Mouse (Mus musculus) spleen, adult 2 months (tissue): Measurements from ENCODE around the gene Nacc1.

ENCODE experiments used
- CTCF ChIP-seq: fragments of 200-500 bp; IDR thresholded peaks from 2 replicates; pipeline ENCODE4 v1.5.1; 2011; ENCODE audit warnings: mild to moderate bottlenecking, inconsistent platforms; ENCODE audit not compliant: insufficient read depth, insufficient read length, insufficient replicate concordance; ENCODE audit errors: extremely low read depth
- POLR2A ChIP-seq: fragments of 200-500 bp; IDR thresholded peaks from 2 replicates; pipeline ENCODE4 v1.6.1; 2011; ENCODE audit warnings: low read depth, low read length, inconsistent platforms

DNA sequence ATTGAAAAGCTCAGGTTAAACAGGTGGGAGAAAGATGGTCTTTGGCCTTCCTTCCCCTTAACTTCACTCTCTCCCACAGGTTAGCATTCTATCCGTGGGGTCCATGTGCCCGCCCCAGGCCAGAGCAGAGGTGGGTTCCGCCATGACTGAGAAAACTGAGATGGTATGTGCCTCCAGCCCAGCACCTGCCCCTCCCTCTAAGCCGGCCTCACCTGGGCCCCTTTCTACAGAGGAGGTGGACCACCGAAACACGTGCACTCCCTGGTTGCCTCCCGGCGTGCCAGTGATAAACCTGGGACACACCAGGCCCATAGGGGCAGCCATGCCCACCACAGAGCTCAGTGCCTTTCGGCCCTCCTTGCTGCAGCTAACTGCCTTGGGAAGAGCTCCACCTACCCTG is 14.9 kb upstream of the Nacc1 start:
- TF ChIP-seq CTCF (no peak), POLR2A (no peak)
